Mouse (Mus musculus): ENCODE measurements around the gene L3mbtl2. TPM values are rescaled to one million over a fixed set of nuclear protein-coding genes. Genes with fewer than 3 reads are reported as not detected.
A peak's percentile ranks its signal among the peaks of the same experiment; 100 is the strongest.

L3mbtl2 gene
- total RNA-seq, 2 experiments from 2014 or later = 7.3 to 9.0 TPM

DNA sequence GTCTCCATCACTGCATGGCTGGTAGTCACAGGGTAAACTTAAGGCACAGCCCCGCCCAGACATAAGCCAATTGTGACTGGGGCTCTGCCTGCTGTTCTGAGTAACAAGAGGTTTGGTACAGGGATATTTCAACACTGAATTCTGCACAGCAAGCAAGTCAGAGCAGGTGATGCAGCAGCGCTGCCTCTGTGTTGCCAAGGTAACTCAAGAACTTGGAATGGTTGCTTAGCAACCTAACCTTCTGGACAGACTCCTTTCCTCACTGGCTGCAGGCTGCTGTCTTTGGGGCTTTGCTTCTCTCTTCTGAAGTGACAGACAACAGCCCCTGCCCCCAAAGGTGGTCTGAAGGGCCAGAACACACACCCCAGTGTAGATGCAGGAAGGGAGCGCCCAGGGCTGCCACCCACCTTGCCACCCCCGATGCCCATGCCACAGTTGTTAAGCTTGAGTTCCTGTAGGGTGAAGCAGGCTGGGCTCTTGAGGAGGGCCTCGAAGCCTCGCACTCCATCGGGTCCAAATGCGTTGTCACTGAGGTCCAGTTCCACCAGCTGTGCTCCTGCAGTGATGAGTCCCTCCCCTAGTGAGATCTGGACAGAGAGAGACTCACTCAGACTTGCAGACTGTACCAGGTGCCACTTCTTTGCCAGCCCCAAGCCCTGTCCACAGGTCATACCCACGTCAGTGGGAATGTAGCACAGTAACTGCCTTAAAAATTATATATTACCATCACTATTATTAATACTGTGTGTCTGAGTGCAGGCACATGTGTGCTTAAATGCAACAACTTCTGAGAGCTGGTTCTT, 54.8 kb downstream of the L3mbtl2 start:
- H3K4me3 ChIP-seq = no peak overlapping the region
- intact Hi-C loops (cut with DNase I) = no loop called here
- no peak for TF ChIP-seq CTCF (IDR thresholded peaks at IDR 0.05)
- no peak for DNase-seq
- H3K27ac ChIP-seq = no peak overlapping the region

DNA sequence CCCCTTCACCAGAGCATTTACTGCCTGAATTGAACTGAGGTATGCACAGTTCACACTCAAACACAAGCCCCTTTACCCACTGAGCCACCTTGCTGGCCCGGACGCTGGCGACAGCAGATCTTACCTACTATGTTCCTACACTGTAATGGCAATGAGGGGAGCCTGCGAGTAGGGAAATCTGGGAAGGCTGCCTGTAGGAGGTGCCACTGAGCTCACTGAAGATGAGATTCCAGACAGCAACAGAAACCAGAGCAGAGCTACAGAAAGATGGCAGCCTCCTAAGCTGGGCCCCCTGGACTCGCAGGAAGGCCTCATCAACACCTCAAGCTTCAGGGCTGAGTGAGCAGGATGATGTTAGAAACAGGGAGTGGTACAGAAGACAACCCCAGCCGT, 55.4 kb downstream of the L3mbtl2 start:
- no peak overlapping the region for H3K4me3 ChIP-seq
- no peak for DNase-seq
- intact Hi-C loops (cut with DNase I) = no loop called here
- no peak overlapping the region for H3K27ac ChIP-seq
- TF ChIP-seq CTCF (IDR thresholded peaks at IDR 0.05) = no peak

DNA sequence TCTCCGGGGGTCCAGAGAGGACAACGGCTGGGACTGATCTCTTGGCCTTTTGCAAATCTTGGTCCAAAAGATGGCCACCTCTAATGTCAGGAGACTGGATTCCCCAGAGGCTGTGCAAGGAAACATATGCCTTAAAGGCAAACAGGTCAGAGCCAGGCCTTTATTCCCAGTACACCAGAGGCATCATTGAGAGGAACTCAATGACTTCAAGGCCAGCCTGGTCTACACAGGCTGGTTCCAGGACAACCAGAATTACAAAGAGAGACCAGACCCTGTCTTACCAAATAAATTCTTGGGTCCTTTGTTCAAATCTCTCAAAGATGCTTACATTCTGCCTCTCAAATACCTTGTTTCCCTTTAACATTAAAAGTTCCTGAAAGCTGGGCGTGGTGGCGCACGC, 58.7 kb downstream of the L3mbtl2 start:
- TF ChIP-seq CTCF (IDR thresholded peaks at IDR 0.05) = no peak
- Histone ChIP-seq H3K27ac (no peak overlapping the region), H3K4me3 (no peak overlapping the region)
- DNase-seq = no peak
- intact Hi-C loops (cut with DNase I) = no loop called here

DNA sequence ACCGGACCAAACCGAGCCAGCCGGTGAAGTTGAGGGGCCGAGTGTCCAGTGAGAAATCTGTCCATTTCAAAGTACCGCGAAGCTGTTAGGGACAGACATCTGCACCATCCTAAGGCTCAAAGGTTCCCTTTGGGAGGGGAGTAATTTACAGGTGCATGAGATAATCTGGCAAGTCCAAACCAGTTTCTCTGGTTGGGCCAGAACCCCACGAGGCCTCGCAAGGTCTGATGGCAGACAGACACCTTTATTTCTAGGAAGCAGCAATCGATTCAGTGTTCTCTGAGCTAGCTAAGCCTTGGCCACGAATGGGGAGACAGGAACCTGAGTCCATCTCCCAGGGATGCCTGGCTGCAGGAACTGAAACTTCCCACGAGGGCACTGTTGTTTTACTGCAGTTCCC, 60.0 kb downstream of the L3mbtl2 start:
- intact Hi-C loops (cut with DNase I) = no loop called here
- Histone ChIP-seq H3K4me3 (no peak overlapping the region), H3K27ac (no peak overlapping the region)
- DNase-seq = no peak
- TF ChIP-seq CTCF (IDR thresholded peaks at IDR 0.05) = no peak

DNA sequence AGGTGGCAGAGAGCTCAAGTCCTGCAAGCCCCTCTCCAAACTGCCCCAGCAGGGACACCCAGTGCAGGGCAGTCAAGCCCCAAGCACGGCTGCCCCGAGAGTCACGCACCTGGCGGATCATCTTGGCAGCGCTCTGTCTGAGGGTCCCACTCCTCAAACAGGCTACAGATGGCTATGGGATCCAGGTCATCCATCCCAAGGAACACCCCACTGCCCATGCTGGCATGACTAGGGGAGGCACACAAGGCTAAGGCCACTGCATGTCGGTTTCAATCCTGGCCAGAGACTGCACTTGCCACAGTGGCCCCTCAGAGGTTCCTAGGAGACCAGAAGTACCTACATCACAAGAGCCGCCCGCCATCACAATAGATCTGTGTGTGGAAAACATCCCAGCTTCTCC, 62.3 kb downstream of the L3mbtl2 start:
- TF ChIP-seq CTCF (IDR thresholded peaks at IDR 0.05) = no peak
- no peak overlapping the region for H3K4me3 ChIP-seq
- DNase-seq = no peak

DNA sequence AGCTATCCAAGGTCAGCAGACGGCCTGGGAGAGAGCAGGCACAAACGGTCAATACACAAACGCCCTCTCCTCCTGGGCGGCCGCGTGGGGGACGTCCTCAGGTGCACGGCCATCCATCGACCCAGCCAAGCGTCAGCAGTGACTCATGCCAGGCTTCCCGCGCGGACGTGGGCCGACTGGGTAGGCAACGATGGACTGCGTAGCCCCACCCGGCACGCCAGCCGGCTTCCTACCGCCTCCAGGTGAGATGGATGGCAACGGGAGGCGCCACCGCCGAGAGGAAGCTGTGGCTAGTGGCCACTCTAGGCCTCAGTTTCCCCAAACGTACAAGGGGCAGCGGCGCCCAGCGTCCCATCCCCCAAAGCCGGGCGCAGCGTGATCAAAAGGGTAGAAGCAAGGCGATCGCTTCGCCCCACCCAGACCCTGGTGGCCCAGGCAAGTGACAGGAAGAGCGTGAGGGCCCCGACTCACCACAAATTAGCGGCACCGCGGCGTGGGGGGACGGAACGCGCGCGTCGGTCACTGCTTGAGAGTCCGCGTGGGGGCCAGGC, 65.6 kb downstream of the L3mbtl2 start:
- Histone ChIP-seq H3K27ac (peak overlapping the region; percentile 87), H3K4me3 (peak overlapping the region; percentile 90)
- intact Hi-C loops (cut with DNase I) = no loop called here
- DNase-seq = peak; percentile 41
- no peak for TF ChIP-seq CTCF (IDR thresholded peaks at IDR 0.05)

More for the DNA sequence above, 62.3 kb downstream of the L3mbtl2 start:
- intact Hi-C loops (cut with DNase I) = no loop called here
- no peak overlapping the region for H3K27ac ChIP-seq

DNA sequence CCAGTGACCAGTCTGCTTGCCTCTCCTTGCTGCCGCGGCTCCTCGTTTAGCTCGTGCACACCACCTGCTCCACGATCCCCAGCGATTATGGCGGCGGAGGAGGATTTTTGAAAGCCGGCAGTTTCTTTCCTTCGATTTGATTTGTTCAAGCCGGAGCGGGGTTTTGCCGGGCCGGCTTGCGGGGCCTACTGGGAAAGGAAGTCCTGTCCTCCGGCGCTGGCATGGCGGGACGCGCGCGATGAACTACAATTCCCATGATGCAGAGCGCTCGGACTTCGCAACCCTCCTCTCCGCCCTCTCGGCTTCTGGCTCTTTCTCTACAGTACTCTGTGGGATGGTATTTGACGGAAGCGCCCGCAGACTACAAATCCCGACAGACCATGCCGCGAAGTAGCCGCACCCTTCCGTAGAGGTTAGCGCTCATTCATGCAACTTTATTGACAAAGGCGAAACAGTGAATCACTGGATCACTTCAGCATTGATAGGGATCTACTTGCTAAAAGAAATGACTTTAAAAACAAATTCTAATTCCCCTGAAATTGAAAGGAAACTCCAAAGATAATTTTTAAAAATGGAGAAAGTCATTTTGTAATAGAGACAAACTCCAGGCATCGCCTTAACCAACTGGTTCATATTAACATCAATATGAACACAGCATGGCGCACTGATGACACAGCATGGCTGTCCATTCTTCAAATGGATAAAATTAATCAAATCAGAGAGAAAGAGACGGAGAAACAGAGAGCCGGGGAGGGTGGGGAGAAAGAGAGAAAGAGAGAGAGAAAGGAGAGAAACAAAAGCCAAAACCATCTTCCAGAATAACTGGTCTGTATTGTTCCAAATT, 66.3 kb downstream of the L3mbtl2 start:
- no peak for TF ChIP-seq CTCF (IDR thresholded peaks at IDR 0.05)
- H3K4me3 ChIP-seq = peak overlapping the region; percentile 90
- intact Hi-C loops (cut with DNase I) = no loop called here
- peak overlapping the region; percentile 87 for H3K27ac ChIP-seq
- peak; percentile 99 for DNase-seq

DNA sequence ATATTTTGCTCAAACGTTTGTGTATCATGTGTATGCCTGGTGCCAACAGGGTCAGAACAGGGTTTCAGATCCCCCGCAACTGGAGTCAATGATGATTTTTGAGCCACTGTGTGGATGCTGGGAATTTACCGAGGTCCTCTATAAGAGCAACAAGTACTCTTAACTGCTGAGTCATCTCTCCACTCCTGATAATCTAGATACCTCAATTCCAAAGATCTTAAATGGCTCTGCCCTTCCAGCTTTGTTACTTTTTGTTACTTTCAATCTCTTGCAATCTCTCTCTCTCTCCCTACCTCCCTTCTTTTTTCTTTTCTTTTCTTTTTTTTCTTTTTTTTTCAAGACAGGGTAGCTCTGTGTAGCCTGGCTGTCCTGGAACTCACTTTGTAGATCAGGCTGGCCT, 71.4 kb downstream of the L3mbtl2 start:
- intact Hi-C loops (cut with DNase I) = no loop called here
- Histone ChIP-seq H3K27ac (no peak overlapping the region), H3K4me3 (no peak overlapping the region)
- DNase-seq = no peak
- TF ChIP-seq CTCF (IDR thresholded peaks at IDR 0.05) = no peak

Other genes with a start within 250 kb of the L3mbtl2 start
- gene Rbx1, start 197.6 kb upstream of the L3mbtl2 start, total RNA-seq (2021) = 100 to 1,000 TPM in 1 of 2 experiments, 10 to 100 TPM in 1; 89.4 to 110 TPM
- gene Ep300, start 78.5 kb upstream of the L3mbtl2 start, total RNA-seq (2021) = 10 to 100 TPM; 37.8 to 39.5 TPM
- 1 to 10 TPM; 1.3 to 1.4 TPM for gene Chadl, start 33.4 kb downstream of the L3mbtl2 start, total RNA-seq (2021)
- 10 to 100 TPM; 30.2 to 34.3 TPM for gene Zc3h7b, start 81.2 kb downstream of the L3mbtl2 start, total RNA-seq (2021)
- gene Rangap1, start 81.6 kb downstream of the L3mbtl2 start, total RNA-seq (2021) = 10 to 100 TPM; 23.7 to 24.1 TPM
- 100 to 1,000 TPM; 101 to 191 TPM for gene Tef, start 138.5 kb downstream of the L3mbtl2 start, total RNA-seq (2021)
- gene Tob2, start 194.9 kb downstream of the L3mbtl2 start, total RNA-seq (2021) = 100 to 1,000 TPM; 151 to 205 TPM
- 10 to 100 TPM; 38.4 to 39.9 TPM for gene Phf5a, start 208.0 kb downstream of the L3mbtl2 start, total RNA-seq (2021)
- gene Aco2, start 208.4 kb downstream of the L3mbtl2 start, total RNA-seq (2021) = 1,000 to 10,000 TPM; 1,155 to 1,439 TPM